Mouse (Mus musculus): ENCODE measurements around the gene Keg1. TPM values are rescaled to one million over a fixed set of nuclear protein-coding genes. Genes with fewer than 3 reads are reported as not detected.

Gene Keg1
- polyA plus RNA-seq, 1 experiment = 1,674 TPM

GRCm38 (mm10) chr19:12762212-12763130, 66.9 kb downstream of the Keg1 start:
- H3K36me3 ChIP-seq (ENCODE audit: control insufficient read depth, insufficient read depth, low read length) = 0 out of 2 replicates have a peak, but pooled peaks cover 1% of the 10 kb centered on the region
- no peaks in the 10 kb centered on the region for H3K27me3 ChIP-seq (replicated peaks; ENCODE audit: control insufficient read depth, insufficient read depth, low read length)
- DNase-seq = peak; percentile 21
- 67% methylated on average over 2 of the region's 2 CpGs for WGBS
- TF ChIP-seq POLR2A (IDR thresholded peaks at IDR 0.05; ENCODE audit: low read depth, low read length) = no peak
- no peak for TF ChIP-seq CTCF (conservative IDR thresholded peaks at IDR 0.05; ENCODE audit: insufficient read depth, insufficient read length, low read depth, low read length)
- no peak overlapping the region for H3K27ac ChIP-seq (ENCODE audit: insufficient read depth, low read depth, low read length)
- H3K4me3 ChIP-seq (ENCODE audit: insufficient read depth, low read depth, low read length) = no peak overlapping the region
- no peaks in the 10 kb centered on the region for H3K4me1 ChIP-seq (ENCODE audit: control insufficient read depth, insufficient read depth, low read length)

DNA sequence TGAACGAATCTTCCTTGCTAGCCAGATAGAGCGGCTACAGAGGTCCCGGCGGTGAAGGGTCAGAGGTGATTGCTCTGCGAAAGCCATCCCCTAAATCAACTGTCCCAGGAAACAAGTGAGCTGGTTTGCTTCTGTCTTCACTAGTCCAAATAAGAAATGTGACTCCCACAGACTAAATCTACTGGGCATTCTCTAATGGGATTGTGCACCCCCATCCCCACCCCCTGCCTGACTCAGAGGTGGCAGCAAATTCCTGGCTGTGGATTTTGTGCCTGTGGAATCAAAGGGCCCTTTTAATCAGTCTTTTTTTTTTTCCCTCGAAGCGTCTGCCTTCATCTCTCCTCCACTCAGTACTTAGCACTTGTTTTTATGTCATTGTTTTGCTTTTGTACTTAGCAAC, 69.7 kb downstream of the Keg1 start, which contains the start of gene Cntf:
Cntf (minus strand) TSS at position 325 of the 400 bp plus-strand sequence.
- 39% methylated on average over 7 of the region's 7 CpGs for WGBS
- no peak for DNase-seq
- Histone ChIP-seq H3K27me3 (replicated peaks; ENCODE audit: control insufficient read depth, insufficient read depth, low read length) (no peaks in the 10 kb centered on the region), H3K4me1 (ENCODE audit: control insufficient read depth, insufficient read depth, low read length) (no peaks in the 10 kb centered on the region), H3K27ac (ENCODE audit: insufficient read depth, low read depth, low read length) (no peak within 1 kb of the TSS), H3K36me3 (ENCODE audit: control insufficient read depth, insufficient read depth, low read length) (peaks cover 8% of the 10 kb centered on the region), H3K4me3 (ENCODE audit: insufficient read depth, low read depth, low read length) (no peak within 1 kb of the TSS)
- TF ChIP-seq CTCF (conservative IDR thresholded peaks at IDR 0.05; ENCODE audit: insufficient read depth, insufficient read length, low read depth, low read length) (no peak), POLR2A (IDR thresholded peaks at IDR 0.05; ENCODE audit: low read depth, low read length) (no peak)

Other genes starting within 250 kb of the Keg1 start
- gene Mpeg1, start 235.0 kb upstream of the Keg1 start, polyA plus RNA-seq (2012; rRNA removed) = 3.8 and 7.4 TPM in 2 replicates
- gene Dtx4, start 194.3 kb upstream of the Keg1 start, polyA plus RNA-seq (2012; rRNA removed) = 10.6 and 11.3 TPM in 2 replicates
- gene Fam111a, start 150.0 kb upstream of the Keg1 start, polyA plus RNA-seq (2012; rRNA removed) = 0.45 and 1.4 TPM in 2 replicates
- 2.0 and 2.5 TPM in 2 replicates for gene Gm4952, start 95.8 kb upstream of the Keg1 start, polyA plus RNA-seq (2012; rRNA removed)
- gene Glyat, start 62.5 kb upstream of the Keg1 start, polyA plus RNA-seq (2012; rRNA removed) = 138 and 191 TPM in 2 replicates
- gene Olfr1442, start 25.3 kb upstream of the Keg1 start, polyA plus RNA-seq (2012; rRNA removed) = 0.11 and 0.16 TPM in 2 replicates
- gene Olfr1443, start 17.7 kb upstream of the Keg1 start, polyA plus RNA-seq (2012; rRNA removed) = not detected in 2 replicates
- 2.9 and 3.6 TPM in 2 replicates for gene Cntf, start 69.8 kb downstream of the Keg1 start, polyA plus RNA-seq (2012; rRNA removed)
- 15.7 and 17.7 TPM in 2 replicates for gene Zfp91, start 100.3 kb downstream of the Keg1 start, polyA plus RNA-seq (2012; rRNA removed)
- gene Lpxn, start 100.4 kb downstream of the Keg1 start, polyA plus RNA-seq (2012; rRNA removed) = 1.8 and 3.2 TPM in 2 replicates
- gene Gm5244, start 150.9 kb downstream of the Keg1 start, polyA plus RNA-seq (2012; rRNA removed) = not detected in 2 replicates
- not detected in 2 replicates for gene Olfr1444, start 161.5 kb downstream of the Keg1 start, polyA plus RNA-seq (2012; rRNA removed)
- not detected in 2 replicates for gene Olfr1445, start 188.1 kb downstream of the Keg1 start, polyA plus RNA-seq (2012; rRNA removed)
- gene Olfr1446, start 197.7 kb downstream of the Keg1 start, polyA plus RNA-seq (2012; rRNA removed) = not detected in 2 replicates
- not detected in 2 replicates for gene Olfr1447, start 208.0 kb downstream of the Keg1 start, polyA plus RNA-seq (2012; rRNA removed)
- not detected in 2 replicates for gene Olfr1448, start 228.6 kb downstream of the Keg1 start, polyA plus RNA-seq (2012; rRNA removed)
- not detected in 2 replicates for gene Olfr1449, start 235.1 kb downstream of the Keg1 start, polyA plus RNA-seq (2012; rRNA removed)

Data from kidney, adult 2 months (tissue).